Mouse (Mus musculus): ENCODE measurements around the gene Mocs1. TPM values are rescaled to one million over a fixed set of nuclear protein-coding genes. Genes with fewer than 3 reads are reported as not detected.
"Not testable (repeated sequence)": the region's sequence is repeated elsewhere in the genome, so short reads cannot be mapped to it uniquely, and the experiment has no call there.

Gene Mocs1
- polyA plus RNA-seq, 1 experiment from 2014 or later = 3.4 TPM

GRCm38 (mm10) chr17:49434236-49434635 lies 6.1 kb downstream of the Mocs1 start:
- Histone ChIP-seq H3K27ac (no peak overlapping the region), H3K4me1 (peaks cover 16% of the 10 kb centered on the region), H3K9ac (no peak overlapping the region), H3K4me3 (no peak overlapping the region), H3K9me3 (replicated peaks) (no peaks in the 10 kb centered on the region; the same call in 1 of the 2 replicates), H3K4me2 (no peak overlapping the region), H3K27me3 (no peaks in the 10 kb centered on the region), H3K36me3 (ENCODE audit: poor library complexity, severe bottlenecking) (peaks cover 37% of the 10 kb centered on the region)
- ATAC-seq = no peak
- 82% methylated on average over 6 of the region's 6 CpGs for WGBS

GRCm38 (mm10) chr17:49435081-49435480 lies 6.9 kb downstream of the Mocs1 start:
- Histone ChIP-seq H3K4me2 (no peak overlapping the region), H3K36me3 (ENCODE audit: poor library complexity, severe bottlenecking) (peaks cover 41% of the 10 kb centered on the region), H3K27ac (no peak overlapping the region), H3K4me1 (peaks cover 7% of the 10 kb centered on the region), H3K9me3 (replicated peaks) (no peaks in the 10 kb centered on the region; the same call in 1 of the 2 replicates), H3K4me3 (no peak overlapping the region), H3K27me3 (no peaks in the 10 kb centered on the region), H3K9ac (no peak overlapping the region)
- ATAC-seq = no peak
- WGBS = 96% methylated on average over 10 of the region's 10 CpGs

- Histone ChIP-seq H3K4me1 (0 out of 2 replicates have a peak, but pooled peaks cover 4% of the 10 kb centered on the region), H3K4me2 (no peak overlapping the region), H3K27me3 (no peaks in the 10 kb centered on the region), H3K9ac (no peak overlapping the region), H3K9me3 (replicated peaks) (no peaks in the 10 kb centered on the region; the same call in 1 of the 2 replicates), H3K27ac (no peak overlapping the region), H3K36me3 (ENCODE audit: poor library complexity, severe bottlenecking) (peaks cover 47% of the 10 kb centered on the region), H3K4me3 (no peak overlapping the region)
- 88% methylated on average over 6 of the region's 6 CpGs for WGBS
- ATAC-seq = no peak
Observed at GRCm38 (mm10) chr17:49436631-49437030, 8.5 kb downstream of the Mocs1 start.

GRCm38 (mm10) chr17:49437306-49437705 lies 9.1 kb downstream of the Mocs1 start:
- not testable (repeated sequence) for ATAC-seq
- peaks cover 47% of the 10 kb centered on the region for H3K36me3 ChIP-seq (ENCODE audit: poor library complexity, severe bottlenecking)

GRCm38 (mm10) chr17:49438822-49439574 lies 10.8 kb downstream of the Mocs1 start:
- H3K27me3 ChIP-seq = no peaks in the 10 kb centered on the region
- 87% methylated on average over 12 of the region's 12 CpGs for WGBS
- no peak overlapping the region for H3K27ac ChIP-seq
- no peaks in the 10 kb centered on the region; the same call in 1 of the 2 replicates for H3K9me3 ChIP-seq (replicated peaks)
- no peak overlapping the region for H3K4me3 ChIP-seq
- H3K36me3 ChIP-seq (ENCODE audit: poor library complexity, severe bottlenecking) = peaks cover 45% of the 10 kb centered on the region
- H3K4me1 ChIP-seq = no peaks in the 10 kb centered on the region
- no peak for ATAC-seq
- H3K4me2 ChIP-seq = no peak overlapping the region
- no peak overlapping the region for H3K9ac ChIP-seq

More at GRCm38 (mm10) chr17:49437306-49437705, 9.1 kb downstream of the Mocs1 start:
- H3K27me3 ChIP-seq; H3K4me1 ChIP-seq; H3K9ac ChIP-seq; H3K4me3 ChIP-seq; H3K27ac ChIP-seq; H3K4me2 ChIP-seq; H3K9me3 ChIP-seq (replicated peaks): not testable (repeated sequence)

GRCm38 (mm10) chr17:49439706-49440105 lies 11.5 kb downstream of the Mocs1 start:
- no peak overlapping the region for H3K9ac ChIP-seq
- H3K27ac ChIP-seq = no peak overlapping the region
- H3K4me1 ChIP-seq = no peaks in the 10 kb centered on the region
- no peaks in the 10 kb centered on the region for H3K27me3 ChIP-seq
- H3K4me2 ChIP-seq = no peak overlapping the region
- 88% methylated on average over 4 of the region's 4 CpGs for WGBS
- no peak for ATAC-seq
- peaks cover 38% of the 10 kb centered on the region for H3K36me3 ChIP-seq (ENCODE audit: poor library complexity, severe bottlenecking)
- no peak overlapping the region for H3K4me3 ChIP-seq
- H3K9me3 ChIP-seq (replicated peaks) = no peaks in the 10 kb centered on the region; the same call in 1 of the 2 replicates

GRCm38 (mm10) chr17:49440331-49441130 lies 12.4 kb downstream of the Mocs1 start:
- no peak for ATAC-seq
- no peaks in the 10 kb centered on the region for H3K4me1 ChIP-seq
- peaks cover 29% of the 10 kb centered on the region for H3K36me3 ChIP-seq (ENCODE audit: poor library complexity, severe bottlenecking)
- 88% methylated on average over 14 of the region's 14 CpGs for WGBS
- H3K9me3 ChIP-seq (replicated peaks) = no peaks in the 10 kb centered on the region; the same call in 1 of the 2 replicates
- no peak overlapping the region for H3K9ac ChIP-seq
- no peaks in the 10 kb centered on the region for H3K27me3 ChIP-seq
- H3K4me3 ChIP-seq = no peak overlapping the region
- no peak overlapping the region for H3K27ac ChIP-seq
- H3K4me2 ChIP-seq = no peak overlapping the region

GRCm38 (mm10) chr17:49442841-49443240 lies 14.7 kb downstream of the Mocs1 start:
- H3K9me3 ChIP-seq (replicated peaks); H3K4me1 ChIP-seq; H3K27ac ChIP-seq; H3K4me3 ChIP-seq; H3K4me2 ChIP-seq; H3K27me3 ChIP-seq; H3K9ac ChIP-seq; ATAC-seq: not testable (repeated sequence)
- peaks cover 16% of the 10 kb centered on the region; the same call in 1 of the 2 replicates for H3K36me3 ChIP-seq (ENCODE audit: poor library complexity, severe bottlenecking)
- WGBS = 82% methylated on average over 3 of the region's 3 CpGs

- ATAC-seq = peak; percentile 30; the same call in 1 of the 2 replicates
- Histone ChIP-seq H3K4me2 (no peak overlapping the region), H3K4me3 (no peak overlapping the region), H3K36me3 (ENCODE audit: poor library complexity, severe bottlenecking) (peaks cover 16% of the 10 kb centered on the region), H3K9ac (no peak overlapping the region), H3K27me3 (no peaks in the 10 kb centered on the region), H3K9me3 (replicated peaks) (no peaks in the 10 kb centered on the region), H3K4me1 (0 out of 2 replicates have a peak, but pooled peaks cover 4% of the 10 kb centered on the region), H3K27ac (no peak overlapping the region)
- 79% methylated on average over 9 of the region's 9 CpGs for WGBS
Observed at GRCm38 (mm10) chr17:49448570-49449229, 20.5 kb downstream of the Mocs1 start.

- H3K27ac ChIP-seq = no peak overlapping the region
Observed at GRCm38 (mm10) chr17:49449230-49449608, 21.1 kb downstream of the Mocs1 start.

GRCm38 (mm10) chr17:49450922-49451321 lies 22.8 kb downstream of the Mocs1 start:
- no peak overlapping the region for H3K4me3 ChIP-seq
- peaks cover 32% of the 10 kb centered on the region for H3K36me3 ChIP-seq (ENCODE audit: poor library complexity, severe bottlenecking)
- 0 out of 2 replicates have a peak, but pooled peaks cover 4% of the 10 kb centered on the region for H3K4me1 ChIP-seq
- H3K4me2 ChIP-seq = no peak overlapping the region
- 91% methylated on average over 6 of the region's 6 CpGs for WGBS
- ATAC-seq = no peak
- H3K27me3 ChIP-seq = no peaks in the 10 kb centered on the region
- H3K9me3 ChIP-seq (replicated peaks) = no peaks in the 10 kb centered on the region
- no peak overlapping the region for H3K9ac ChIP-seq
- H3K27ac ChIP-seq = no peak overlapping the region

More at GRCm38 (mm10) chr17:49449230-49449608, 21.1 kb downstream of the Mocs1 start:
- Histone ChIP-seq H3K4me2 (no peak overlapping the region), H3K36me3 (ENCODE audit: poor library complexity, severe bottlenecking) (peaks cover 19% of the 10 kb centered on the region), H3K4me3 (no peak overlapping the region), H3K9me3 (replicated peaks) (no peaks in the 10 kb centered on the region), H3K27me3 (no peaks in the 10 kb centered on the region), H3K4me1 (0 out of 2 replicates have a peak, but pooled peaks cover 4% of the 10 kb centered on the region), H3K9ac (no peak overlapping the region)
- no peak for ATAC-seq
- WGBS = 84% methylated on average over 8 of the region's 8 CpGs

- no peaks in the 10 kb centered on the region for H3K4me1 ChIP-seq
- H3K9ac ChIP-seq = no peak overlapping the region
- peaks cover 20% of the 10 kb centered on the region for H3K36me3 ChIP-seq (ENCODE audit: poor library complexity, severe bottlenecking)
- no peak overlapping the region for H3K4me3 ChIP-seq
- no peak for ATAC-seq
- no peaks in the 10 kb centered on the region for H3K27me3 ChIP-seq
- H3K4me2 ChIP-seq = no peak overlapping the region
- H3K27ac ChIP-seq = no peak overlapping the region
- WGBS = 80% methylated on average over 4 of the region's 4 CpGs
- H3K9me3 ChIP-seq (replicated peaks) = no peaks in the 10 kb centered on the region
Observed at GRCm38 (mm10) chr17:49456334-49456733, 28.2 kb downstream of the Mocs1 start.

All from forebrain, embryonic 13.5 days (tissue).